Mouse (Mus musculus) brain, embryonic 18.5 days (tissue): Measurements from ENCODE around the gene Riox1.
"Not testable (repeated sequence)": the region's sequence is repeated elsewhere in the genome, so short reads cannot be mapped to it uniquely, and the experiment has no call there.

Source experiments
- DNase-seq: peaks from one replicate; pipeline ENCODE4 v3.0.0-alpha.2; 2012; ENCODE audit warnings: low read depth, low spot score

Gene Riox1

GRCm38 (mm10) chr12:83950493-83950839, at the start of gene Riox1:
Gene Riox1, plus strand, starts transcription at chr12:83950608.
- DNase-seq = peak; percentile 76

GRCm38 (mm10) chr12:83910451-83910850, 40.0 kb upstream of the Riox1 start:
- no peak for DNase-seq

- no peak for DNase-seq
Observed at GRCm38 (mm10) chr12:83914202-83914740, 36.1 kb upstream of the Riox1 start.

- DNase-seq = no peak
Observed at GRCm38 (mm10) chr12:83914797-83915196, 35.6 kb upstream of the Riox1 start.

- no peak for DNase-seq
Observed at GRCm38 (mm10) chr12:83916884-83917283, 33.5 kb upstream of the Riox1 start.

GRCm38 (mm10) chr12:83920721-83921441, 29.5 kb upstream of the Riox1 start:
- no peak for DNase-seq

GRCm38 (mm10) chr12:83921535-83922381, 28.6 kb upstream of the Riox1 start, which contains the start of gene Numb:
Gene Numb, minus strand, starts transcription at chr12:83921934.
- DNase-seq = peak; percentile 98

- no peak for DNase-seq
Observed at GRCm38 (mm10) chr12:83922724-83923485, 27.5 kb upstream of the Riox1 start.

GRCm38 (mm10) chr12:83923486-83923859, 26.9 kb upstream of the Riox1 start:
- no peak for DNase-seq

GRCm38 (mm10) chr12:83924332-83924731, 26.1 kb upstream of the Riox1 start:
- no peak for DNase-seq

GRCm38 (mm10) chr12:83925160-83925703, 25.2 kb upstream of the Riox1 start:
- DNase-seq = no peak

GRCm38 (mm10) chr12:83926061-83926460, 24.3 kb upstream of the Riox1 start:
- no peak for DNase-seq

GRCm38 (mm10) chr12:83927747-83928146, 22.7 kb upstream of the Riox1 start:
- DNase-seq = no peak

- no peak for DNase-seq
Observed at GRCm38 (mm10) chr12:83929186-83929804, 21.1 kb upstream of the Riox1 start.

- no peak for DNase-seq
Observed at GRCm38 (mm10) chr12:83937600-83937999, 12.8 kb upstream of the Riox1 start.

- not testable (repeated sequence) for DNase-seq
Observed at GRCm38 (mm10) chr12:83938592-83938991, 11.8 kb upstream of the Riox1 start.

GRCm38 (mm10) chr12:83939332-83939731, 11.1 kb upstream of the Riox1 start:
- DNase-seq = no peak

- DNase-seq = no peak
Observed at GRCm38 (mm10) chr12:83940031-83940430, 10.4 kb upstream of the Riox1 start.

GRCm38 (mm10) chr12:83941938-83942337, 8.5 kb upstream of the Riox1 start:
- DNase-seq = no peak

- no peak for DNase-seq
Observed at GRCm38 (mm10) chr12:83947260-83947811, 3.1 kb upstream of the Riox1 start.

GRCm38 (mm10) chr12:83949043-83949442, 1.4 kb upstream of the Riox1 start:
- DNase-seq = no peak
